Mouse (Mus musculus) thymus, adult 2 months (tissue): ENCODE measurements around the gene Clcn6. TPM values are rescaled to one million over a fixed set of nuclear protein-coding genes. Genes with fewer than 3 reads are reported as not detected.

Experiments
- DNase-seq: peaks from one replicate; pipeline ENCODE4 v3.0.0; 2021
- H3K27ac ChIP-seq: fragments of 200-500 bp; 2 replicates; pipeline ENCODE4 v1.5.1; 2012; ENCODE audit warnings: low read length, control low read depth; ENCODE audit not compliant: control insufficient read depth, insufficient read depth
- H3K27me3 ChIP-seq: fragments of 200-500 bp; 2 replicates; pipeline ENCODE4 v1.6.1; 2012; ENCODE audit warnings: mild to moderate bottlenecking, low read length, moderate library complexity, mixed read lengths; ENCODE audit not compliant: control insufficient read depth, insufficient read depth
- H3K36me3 ChIP-seq: fragments of 200-500 bp; 2 replicates; pipeline ENCODE4 v1.6.1; 2012; ENCODE audit warnings: mild to moderate bottlenecking, low read length, moderate library complexity; ENCODE audit not compliant: control insufficient read depth, insufficient read depth
- H3K4me1 ChIP-seq: fragments of 200-500 bp; replicated peaks from 2 replicates; pipeline ENCODE4 v1.6.1; 2012; ENCODE audit warnings: low read length; ENCODE audit not compliant: control insufficient read depth, insufficient read depth
- H3K4me3 ChIP-seq: fragments of 200-500 bp; 2 replicates; pipeline ENCODE4 v1.5.1; 2012; ENCODE audit warnings: mild to moderate bottlenecking, low read length, control low read depth, moderate library complexity; ENCODE audit not compliant: control insufficient read depth, insufficient read depth
- CTCF ChIP-seq: fragments of 200-500 bp; IDR thresholded peaks from 2 replicates; pipeline ENCODE4 v1.5.1; 2012; ENCODE audit warnings: mild to moderate bottlenecking, control low read depth, low read length, moderate library complexity, borderline replicate concordance; ENCODE audit not compliant: control insufficient read depth, poor library complexity, insufficient read depth; ENCODE audit errors: extremely low read depth
- POLR2A ChIP-seq: fragments of 200-500 bp; IDR thresholded peaks from 2 replicates; pipeline ENCODE4 v1.6.1; 2012; ENCODE audit warnings: mild to moderate bottlenecking, low read length, control low read depth, moderate library complexity; ENCODE audit not compliant: control insufficient read depth, poor library complexity, insufficient read depth; ENCODE audit errors: extremely low read depth
- WGBS: fragments of 180-500 bp; shearing (Covaris S2); methylation state at CpG from one replicate; pipeline ENCODE4 v1.1.7; 2018; 5-methylcytosine and 5-hydroxymethylcytosine counted together
- polyA plus RNA-seq: library from polyadenylated mRNA; depleted of rRNA; stranded (reverse); fragments of >200 nt; gene quantifications from 2 replicates; pipeline ENCODE4 v1.2.3, GENCODE M21; 2012

Gene Clcn6
- polyA plus RNA-seq, 1 experiment: 39.4 TPM

- Histone ChIP-seq H3K27me3 (no peaks in the 10 kb centered on the region), H3K4me3 (no peak overlapping the region), H3K36me3 (peaks cover 14% of the 10 kb centered on the region), H3K4me1 (peaks cover 10% of the 10 kb centered on the region), H3K27ac (no peak overlapping the region)
- TF ChIP-seq CTCF: no peak
- no peak for TF ChIP-seq POLR2A
- DNase-seq: no peak
- 96% methylated on average over 6 of the region's 6 CpGs for WGBS
Observed at GRCm38 (mm10) chr4:148075881-148076280, 37.3 kb upstream of the Clcn6 start.

- TF ChIP-seq POLR2A (no peak), CTCF (no peak)
- peak; percentile 74 for DNase-seq
- Histone ChIP-seq H3K27ac (no peak overlapping the region), H3K36me3 (peaks cover 8% of the 10 kb centered on the region), H3K4me3 (peak overlapping the region; percentile 43), H3K27me3 (no peaks in the 10 kb centered on the region), H3K4me1 (peaks cover 10% of the 10 kb centered on the region)
- 40% methylated on average over 21 of the region's 21 CpGs for WGBS
Observed at GRCm38 (mm10) chr4:148075259-148075658, 36.6 kb upstream of the Clcn6 start.

- H3K27me3 ChIP-seq: no peaks in the 10 kb centered on the region
- peak; percentile 22 for DNase-seq
- WGBS: 54% methylated on average over 17 of the region's 17 CpGs
- peak overlapping the region; percentile 43 for H3K4me3 ChIP-seq
- peaks cover 2% of the 10 kb centered on the region for H3K36me3 ChIP-seq
- H3K4me1 ChIP-seq: peaks cover 10% of the 10 kb centered on the region
- H3K27ac ChIP-seq: no peak overlapping the region
- TF ChIP-seq POLR2A (no peak), CTCF (no peak; the same call in 1 of the 2 replicates)
Observed at GRCm38 (mm10) chr4:148074521-148075189, 36.0 kb upstream of the Clcn6 start.

GRCm38 (mm10) chr4:148071508-148071907 lies 32.9 kb upstream of the Clcn6 start:
- Histone ChIP-seq H3K27me3 (no peaks in the 10 kb centered on the region), H3K27ac (no peak overlapping the region), H3K36me3 (no peaks in the 10 kb centered on the region), H3K4me3 (no peak overlapping the region), H3K4me1 (peaks cover 10% of the 10 kb centered on the region)
- DNase-seq: no peak
- 91% methylated on average over 5 of the region's 5 CpGs for WGBS
- TF ChIP-seq POLR2A (no peak), CTCF (no peak)

GRCm38 (mm10) chr4:148069602-148070218 lies 31.1 kb upstream of the Clcn6 start:
- no peak for TF ChIP-seq POLR2A
- TF ChIP-seq CTCF: no peak
- no peak overlapping the region for H3K27ac ChIP-seq
- H3K36me3 ChIP-seq: no peaks in the 10 kb centered on the region
- no peaks in the 10 kb centered on the region for H3K27me3 ChIP-seq
- peaks cover under 1% of the 10 kb centered on the region for H3K4me1 ChIP-seq
- no peak for DNase-seq
- whole genome bisulfite sequencing: 77% methylated on average over 9 of the region's 9 CpGs
- H3K4me3 ChIP-seq: no peak overlapping the region

- Histone ChIP-seq H3K4me3 (no peak overlapping the region), H3K36me3 (no peaks in the 10 kb centered on the region), H3K27ac (no peak overlapping the region), H3K27me3 (no peaks in the 10 kb centered on the region), H3K4me1 (no peaks in the 10 kb centered on the region)
- WGBS: 94% methylated on average over 8 of the region's 8 CpGs
- TF ChIP-seq CTCF (no peak), POLR2A (no peak)
- no peak for DNase-seq
Observed at GRCm38 (mm10) chr4:148067346-148067745, 28.7 kb upstream of the Clcn6 start.

GRCm38 (mm10) chr4:148066401-148066744 lies 27.8 kb upstream of the Clcn6 start:
- H3K27ac ChIP-seq: no peak overlapping the region
- H3K27me3 ChIP-seq: no peaks in the 10 kb centered on the region
- no peaks in the 10 kb centered on the region for H3K36me3 ChIP-seq
- H3K4me3 ChIP-seq: no peak overlapping the region
- DNase-seq: no peak
- TF ChIP-seq CTCF (no peak), POLR2A (no peak)
- H3K4me1 ChIP-seq: no peaks in the 10 kb centered on the region
- 89% methylated on average over 9 of the region's 9 CpGs for WGBS
